Mouse (Mus musculus): ENCODE measurements at regions not wholly inside any gene's neighbourhood (a gene's known extent, or its start where the extent isn't known, plus 50 kb on each side); places are given as distances from the start of the nearest gene placed in this dataset.

DNA sequence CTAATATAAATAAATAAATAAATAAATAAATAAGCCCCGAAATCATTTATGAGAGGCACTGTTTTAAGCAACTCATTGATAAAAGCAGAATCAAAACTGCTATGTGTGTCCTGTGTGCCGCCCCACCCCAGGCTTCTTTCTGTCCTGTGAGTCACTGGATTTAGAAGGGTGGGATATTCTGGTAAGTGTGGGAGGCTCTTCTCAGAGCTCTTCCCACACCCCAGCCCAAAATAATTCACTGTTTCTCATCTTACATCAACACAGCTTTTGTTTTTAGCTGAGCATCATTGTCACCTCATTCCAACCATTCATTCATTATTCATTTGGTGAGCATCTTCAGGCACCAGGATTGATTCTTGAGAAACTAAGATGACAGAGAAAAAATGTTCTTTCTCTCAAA is 118.4 kb downstream of the Barx2 start:
- ATAC-seq (ENCODE audit: insufficient number of reproducible peaks, low FRiP score, low TSS enrichment), result no peak

GRCm38 (mm10) chr9:31775956-31776355 is 137.3 kb downstream of the Barx2 start:
- ATAC-seq (ENCODE audit: insufficient number of reproducible peaks, low FRiP score, low TSS enrichment), result no peak

- no peak for ATAC-seq (ENCODE audit: insufficient number of reproducible peaks, low FRiP score, low TSS enrichment)
These were observed 147.9 kb downstream of the Barx2 start for GRCm38 (mm10) chr9:31765401-31765800.

- no peak for ATAC-seq (ENCODE audit: insufficient number of reproducible peaks, low FRiP score, low TSS enrichment)
These were observed 155.2 kb downstream of the Barx2 start for GRCm38 (mm10) chr9:31757894-31758561.

DNA sequence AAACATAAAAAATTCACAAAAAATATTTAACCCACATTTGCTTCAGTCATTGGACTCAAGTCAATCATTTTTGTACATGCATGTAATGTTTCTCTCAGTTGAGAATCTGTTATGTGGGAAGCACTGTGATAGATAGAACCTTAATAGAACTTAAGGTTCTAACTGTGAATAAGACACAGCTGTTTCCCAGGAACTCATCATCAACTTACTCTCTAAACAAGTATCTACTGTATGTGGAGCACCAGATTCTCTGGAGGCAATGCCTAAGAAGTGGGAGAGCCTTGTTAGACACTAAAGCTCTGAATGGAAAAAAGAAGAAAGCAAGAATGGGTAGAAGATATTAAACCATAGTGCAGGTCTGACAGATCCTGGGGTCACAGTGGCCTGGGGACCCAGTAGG is 182.8 kb downstream of the Barx2 start:
- no peak for ATAC-seq (ENCODE audit: insufficient number of reproducible peaks, low FRiP score, low TSS enrichment)

DNA sequence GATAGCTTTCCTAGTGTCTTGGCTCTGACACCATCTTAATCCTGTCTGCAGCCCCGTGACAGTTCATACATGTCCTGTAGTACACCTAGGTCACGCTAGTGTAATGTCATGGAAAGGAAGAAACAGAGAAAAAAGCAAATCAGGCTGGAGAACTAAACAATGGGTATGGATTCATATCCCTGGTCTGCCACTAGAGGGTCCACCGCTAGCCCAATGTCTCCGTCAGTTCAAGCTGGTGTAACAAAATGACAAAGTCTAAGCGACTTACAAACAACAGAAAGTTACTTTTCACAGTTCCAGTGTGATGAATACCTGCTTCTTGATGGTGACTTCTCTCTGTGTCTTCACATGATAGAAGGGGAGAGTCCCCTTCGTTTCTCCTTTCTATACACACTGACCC is 194.0 kb downstream of the Barx2 start:
- no peak for ATAC-seq (ENCODE audit: insufficient number of reproducible peaks, low FRiP score, low TSS enrichment)

DNA sequence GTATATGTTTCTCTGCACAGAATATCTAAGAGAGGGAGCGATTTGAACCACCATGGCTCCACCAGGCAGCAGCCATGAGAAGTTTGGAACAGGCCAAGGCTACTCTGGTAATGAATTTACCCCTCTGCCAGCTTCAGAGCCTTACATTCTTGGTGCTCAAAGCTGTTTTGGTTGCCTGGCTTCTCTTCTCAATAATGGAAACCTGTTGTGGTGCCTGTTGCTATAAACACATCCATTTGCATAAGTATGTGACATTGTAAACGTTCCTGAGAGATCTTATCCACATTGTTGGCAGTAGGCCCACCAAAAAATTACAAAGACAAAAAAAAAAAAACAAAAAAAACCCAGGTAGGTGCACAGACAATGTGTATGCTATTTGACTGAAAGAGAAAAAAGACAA is 203.2 kb downstream of the Barx2 start:
- no peak for ATAC-seq (ENCODE audit: insufficient number of reproducible peaks, low FRiP score, low TSS enrichment)

DNA sequence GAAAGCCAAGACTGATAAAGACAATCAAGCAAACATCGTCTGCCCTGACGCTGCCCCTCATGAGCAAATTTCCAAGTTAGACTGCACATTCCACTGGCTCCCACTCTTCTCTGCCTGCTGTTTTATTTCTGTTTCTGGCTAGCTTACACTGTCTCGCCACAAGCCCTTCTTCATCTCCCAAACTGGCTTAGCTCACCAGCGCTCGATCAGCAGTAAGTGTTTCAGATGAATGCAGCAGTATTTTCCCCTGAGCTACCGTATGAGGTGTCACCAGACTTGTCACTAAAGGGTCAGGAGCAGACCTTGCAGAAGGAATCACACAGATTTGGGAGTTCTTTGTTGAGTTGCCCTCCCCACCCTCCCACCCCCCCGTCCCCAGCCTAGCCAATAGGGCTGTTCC is 206.6 kb downstream of the Barx2 start:
- ATAC-seq (ENCODE audit: insufficient number of reproducible peaks, low FRiP score, low TSS enrichment), result no peak

GRCm38 (mm10) chr9:31690921-31691475 is 222.3 kb downstream of the Barx2 start:
- ATAC-seq (ENCODE audit: insufficient number of reproducible peaks, low FRiP score, low TSS enrichment), result no peak

- no peak for ATAC-seq (ENCODE audit: insufficient number of reproducible peaks, low FRiP score, low TSS enrichment)
These were observed 224.1 kb upstream of the Tmem45b start for GRCm38 (mm10) chr9:31688398-31688705.

DNA sequence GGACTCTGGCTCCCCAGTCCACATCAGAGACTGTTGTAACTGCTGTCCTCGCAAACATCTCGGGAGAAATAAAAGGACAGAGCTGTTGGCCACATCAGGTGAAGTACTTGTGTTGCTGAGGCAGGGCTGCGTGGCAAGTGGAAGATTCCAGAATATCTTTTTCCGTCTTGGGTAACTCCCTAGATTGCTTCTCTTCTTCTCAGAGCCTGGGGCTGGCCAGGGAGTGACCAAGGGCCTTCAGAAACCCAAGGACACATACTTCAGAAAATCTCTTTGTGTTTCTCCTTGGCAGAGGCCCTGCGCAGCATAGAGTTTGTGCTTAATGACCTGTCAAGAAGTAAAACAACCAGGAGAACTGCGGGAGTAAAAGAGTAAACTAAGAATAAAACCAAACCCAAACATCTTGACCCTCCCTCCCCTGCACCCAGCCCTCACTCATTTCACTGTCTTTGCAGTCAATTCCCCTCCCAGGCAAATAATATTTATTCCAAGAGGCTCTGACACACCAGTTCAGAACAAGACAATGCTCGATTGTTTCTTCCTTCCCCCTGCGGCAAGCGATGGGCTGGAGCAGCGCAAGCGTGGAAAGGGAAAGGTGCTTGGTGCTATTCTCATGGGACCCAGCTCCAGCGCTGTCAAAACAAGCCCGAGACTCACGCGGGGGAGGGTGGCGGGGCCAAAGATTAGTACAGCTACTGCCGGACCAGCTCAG is 223.6 kb upstream of the Tmem45b start:
- no peak for ATAC-seq (ENCODE audit: insufficient number of reproducible peaks, low FRiP score, low TSS enrichment)

DNA sequence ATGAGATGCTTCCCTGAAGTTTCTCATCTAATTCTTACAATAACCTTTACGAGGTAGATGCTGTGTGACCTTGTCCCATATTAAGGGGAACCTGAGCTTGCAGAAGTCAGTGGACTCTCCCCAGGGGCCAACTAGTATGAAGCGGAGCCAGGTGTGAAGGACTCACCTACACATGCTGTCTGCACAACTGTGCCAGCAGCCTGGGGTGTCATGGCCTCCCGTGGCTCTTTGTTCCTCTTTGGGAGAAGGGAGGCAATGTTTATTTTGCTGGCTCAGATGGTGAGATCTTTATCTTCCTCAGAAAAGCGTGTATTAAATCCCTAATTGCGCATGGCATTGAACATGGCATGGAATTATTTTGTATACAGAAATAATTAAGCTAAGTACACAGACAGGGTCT is 222.2 kb upstream of the Tmem45b start:
- no peak for ATAC-seq (ENCODE audit: insufficient number of reproducible peaks, low FRiP score, low TSS enrichment)

DNA sequence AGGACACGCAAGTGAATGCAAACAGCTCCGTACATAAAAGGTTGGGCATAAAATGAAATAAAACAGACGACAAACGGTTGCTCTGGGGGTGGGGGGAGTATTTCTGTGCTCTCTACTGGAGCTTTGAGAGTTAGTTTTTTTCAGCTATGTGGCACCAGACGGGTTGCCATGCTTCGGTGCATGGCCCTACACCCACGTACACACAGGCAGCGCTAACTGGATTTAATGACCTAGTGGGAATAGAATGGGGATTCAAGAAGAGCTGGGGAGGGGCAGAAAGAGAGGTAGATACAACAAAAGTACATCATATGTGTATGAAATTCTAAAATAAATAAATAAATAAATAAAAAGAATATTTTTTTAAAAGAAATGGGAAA is 220.5 kb upstream of the Tmem45b start:
- ATAC-seq (ENCODE audit: insufficient number of reproducible peaks, low FRiP score, low TSS enrichment), result no peak

DNA sequence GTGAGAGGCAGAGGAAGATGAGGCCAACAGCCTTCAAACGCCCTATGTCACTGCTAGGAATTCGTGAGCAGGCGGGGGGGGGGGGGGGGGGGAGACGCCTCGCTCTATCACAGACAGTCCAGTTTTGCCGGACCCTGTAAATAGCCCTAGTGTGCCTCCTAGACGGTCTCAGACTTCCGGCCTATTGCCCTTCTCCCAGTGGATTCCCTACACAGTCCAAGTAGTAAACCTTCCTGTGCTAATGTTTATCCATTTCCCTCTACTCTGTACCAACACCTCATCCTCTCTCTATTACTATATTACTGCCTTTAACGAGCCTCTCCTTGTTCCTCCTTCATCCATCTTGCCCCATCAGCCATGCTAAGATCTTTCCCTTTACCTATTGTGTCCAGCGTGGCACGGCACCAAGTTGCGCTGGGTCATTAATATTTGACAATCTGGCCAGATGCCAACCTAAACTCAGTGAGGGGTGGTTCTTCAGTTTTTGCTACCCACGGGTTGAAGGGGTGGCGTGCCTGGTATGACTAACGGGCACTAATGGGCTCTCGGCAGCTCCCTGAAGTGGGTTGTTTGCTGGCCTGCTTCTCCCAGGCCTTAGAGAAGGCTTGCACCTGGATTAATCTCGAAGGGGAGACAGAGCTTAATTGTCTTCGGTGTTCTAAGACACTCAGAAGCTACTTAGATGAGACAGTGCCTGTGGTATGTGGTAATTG is 220.0 kb upstream of the Tmem45b start:
- no peak for ATAC-seq (ENCODE audit: insufficient number of reproducible peaks, low FRiP score, low TSS enrichment)

DNA sequence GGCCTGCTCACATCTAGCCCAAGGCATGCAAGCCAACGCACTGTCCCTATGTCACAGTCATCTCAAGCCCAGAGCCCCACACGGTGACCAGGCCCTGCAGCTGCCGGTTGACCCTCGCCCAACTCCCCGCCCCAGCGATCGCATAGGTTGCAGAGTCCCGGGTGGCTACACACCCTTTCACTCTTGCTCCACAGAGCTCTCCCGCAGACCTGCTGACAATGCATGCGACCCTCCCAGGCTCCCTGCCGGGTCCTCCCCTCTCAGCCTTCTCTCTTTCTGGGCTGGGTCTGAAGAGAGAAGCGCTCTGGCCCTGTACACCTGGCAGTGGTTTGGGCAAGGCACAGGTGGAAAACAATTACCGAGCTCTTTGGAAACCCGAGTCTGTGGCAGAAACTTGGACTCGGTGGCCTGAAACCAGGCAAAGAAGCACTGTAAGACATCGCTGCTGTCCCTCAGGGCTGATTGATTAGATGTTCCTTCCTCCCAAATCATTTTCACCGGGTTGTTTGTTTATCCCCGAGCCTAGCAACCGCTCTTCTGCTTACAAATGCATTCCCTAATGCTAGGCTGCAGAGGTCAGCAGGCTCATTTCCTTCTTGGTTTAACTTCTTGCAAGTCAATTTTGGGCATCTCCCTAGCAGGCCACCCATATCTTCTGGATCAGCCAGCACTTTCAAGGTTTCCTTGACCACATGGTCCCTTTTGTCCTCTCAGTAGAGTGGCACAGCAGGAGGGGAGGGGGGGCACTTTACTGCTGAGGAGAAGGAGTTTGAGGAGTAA is 219.2 kb upstream of the Tmem45b start:
- no peak for ATAC-seq (ENCODE audit: insufficient number of reproducible peaks, low FRiP score, low TSS enrichment)

- no peak for ATAC-seq (ENCODE audit: insufficient number of reproducible peaks, low FRiP score, low TSS enrichment)
These were observed 218.6 kb upstream of the Tmem45b start for GRCm38 (mm10) chr9:31682893-31683292.

DNA sequence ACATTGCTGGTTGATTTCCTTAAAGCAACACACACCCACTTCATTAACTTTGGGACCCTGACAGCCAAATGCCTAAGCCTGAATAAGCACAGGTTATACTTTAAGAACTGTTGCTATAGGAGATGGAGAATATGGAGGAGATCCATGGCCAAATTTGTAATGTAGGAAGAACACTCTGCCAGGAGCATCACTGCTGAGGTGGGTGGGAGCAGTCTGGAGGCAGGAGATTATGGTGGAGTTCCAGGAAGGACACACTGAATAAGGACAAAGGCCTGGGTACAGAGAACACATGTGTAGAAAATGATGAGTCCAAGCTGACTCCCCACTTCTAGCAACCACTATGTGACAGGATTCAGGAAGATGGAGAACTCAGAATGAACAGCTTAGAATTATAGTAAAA is 212.9 kb upstream of the Tmem45b start:
- no peak for ATAC-seq (ENCODE audit: insufficient number of reproducible peaks, low FRiP score, low TSS enrichment)

DNA sequence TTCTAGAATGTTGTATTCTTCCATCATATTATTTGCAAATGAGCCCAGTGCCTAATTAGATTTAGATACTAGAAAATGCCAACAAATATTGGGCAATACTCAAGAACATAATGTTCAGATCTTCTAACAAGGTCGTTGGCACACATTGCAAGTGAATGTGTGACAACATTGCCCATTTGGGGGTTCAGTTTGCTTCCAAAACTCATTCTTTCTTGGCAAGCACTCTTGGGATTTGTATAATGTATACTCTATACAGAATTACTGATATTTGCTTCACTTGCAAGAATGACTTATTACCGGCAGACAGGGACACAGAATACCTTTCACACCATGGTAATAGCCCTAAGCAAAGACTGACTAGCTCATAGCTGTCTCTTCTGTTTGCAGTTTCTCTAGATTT is 194.8 kb upstream of the Tmem45b start:
- ATAC-seq (ENCODE audit: insufficient number of reproducible peaks, low FRiP score, low TSS enrichment), result no peak

- ATAC-seq (ENCODE audit: insufficient number of reproducible peaks, low FRiP score, low TSS enrichment), result no peak
These were observed 193.3 kb upstream of the Tmem45b start for GRCm38 (mm10) chr9:31657612-31658011.

GRCm38 (mm10) chr9:31656676-31657075 is 192.4 kb upstream of the Tmem45b start:
- ATAC-seq (ENCODE audit: insufficient number of reproducible peaks, low FRiP score, low TSS enrichment), result no peak

GRCm38 (mm10) chr9:31654747-31655146 is 190.5 kb upstream of the Tmem45b start:
- no peak for ATAC-seq (ENCODE audit: insufficient number of reproducible peaks, low FRiP score, low TSS enrichment)

Measured in cerebellum, adult (tissue).